Mouse (Mus musculus): ENCODE data around the gene Tiam1.
A peak's percentile ranks its signal among the peaks of the same experiment; 100 is the strongest.

Tiam1 gene

GRCm38 (mm10) chr16:90143760-90144516 is at the start of gene Tiam1:
Gene Tiam1, minus strand, starts transcription at chr16:90143769.
- peak; percentile 99 for DNase-seq

GRCm38 (mm10) chr16:90191289-90191688 is 47.7 kb upstream of the Tiam1 start:
- DNase-seq: no peak

- DNase-seq: no peak
These were observed 43.9 kb upstream of the Tiam1 start for GRCm38 (mm10) chr16:90187453-90187852.

- peak; percentile 72 for DNase-seq
These were observed 42.5 kb upstream of the Tiam1 start for GRCm38 (mm10) chr16:90185928-90186588.

GRCm38 (mm10) chr16:90184135-90184534 is 40.6 kb upstream of the Tiam1 start:
- no peak for DNase-seq

- no peak for DNase-seq
These were observed 38.1 kb upstream of the Tiam1 start for GRCm38 (mm10) chr16:90181673-90182072.

GRCm38 (mm10) chr16:90180975-90181374 is 37.4 kb upstream of the Tiam1 start:
- no peak for DNase-seq

- DNase-seq: no peak
These were observed 36.3 kb upstream of the Tiam1 start for GRCm38 (mm10) chr16:90179892-90180291.

GRCm38 (mm10) chr16:90178404-90178803 is 34.8 kb upstream of the Tiam1 start:
- no peak for DNase-seq

GRCm38 (mm10) chr16:90177425-90177824 is 33.9 kb upstream of the Tiam1 start:
- DNase-seq: no peak

- peak; percentile 63 for DNase-seq
These were observed 32.9 kb upstream of the Tiam1 start for GRCm38 (mm10) chr16:90176472-90176871.

GRCm38 (mm10) chr16:90171416-90171815 is 27.8 kb upstream of the Tiam1 start:
- DNase-seq: no peak

GRCm38 (mm10) chr16:90170676-90171075 is 27.1 kb upstream of the Tiam1 start:
- DNase-seq: no peak

GRCm38 (mm10) chr16:90169863-90170630 is 26.5 kb upstream of the Tiam1 start:
- DNase-seq: no peak

GRCm38 (mm10) chr16:90167646-90168045 is 24.1 kb upstream of the Tiam1 start:
- DNase-seq: peak; percentile 52

GRCm38 (mm10) chr16:90165435-90165834 is 21.9 kb upstream of the Tiam1 start:
- no peak for DNase-seq

GRCm38 (mm10) chr16:90164942-90165341 is 21.4 kb upstream of the Tiam1 start:
- DNase-seq: no peak

- no peak for DNase-seq
These were observed 11.5 kb upstream of the Tiam1 start for GRCm38 (mm10) chr16:90155080-90155479.

GRCm38 (mm10) chr16:90150820-90151219 is 7.3 kb upstream of the Tiam1 start:
- DNase-seq: no peak

- no peak for DNase-seq
These were observed 6.6 kb upstream of the Tiam1 start for GRCm38 (mm10) chr16:90150126-90150525.

- no peak for DNase-seq
These were observed 5.8 kb upstream of the Tiam1 start for GRCm38 (mm10) chr16:90149335-90149734.

- DNase-seq: no peak
These were observed 1.7 kb upstream of the Tiam1 start for GRCm38 (mm10) chr16:90145244-90145643.

- no peak for DNase-seq
These were observed 972 bp upstream of the Tiam1 start for GRCm38 (mm10) chr16:90144541-90144940.

- no peak for DNase-seq
These were observed 181 bp downstream of the Tiam1 start for GRCm38 (mm10) chr16:90143416-90143759.
